Mouse (Mus musculus) cerebellum, adult 2 months (tissue): ENCODE data around the gene Daglb.

Source experiments
- CTCF ChIP-seq: fragments of 200-500 bp; IDR thresholded peaks from 2 replicates; pipeline ENCODE4 v1.5.1; 2011; ENCODE audit warnings: low read depth, mild to moderate bottlenecking, control low read depth, low read length, moderate library complexity, borderline replicate concordance; ENCODE audit not compliant: insufficient read depth
- POLR2A ChIP-seq: fragments of 200-500 bp; IDR thresholded peaks from 2 replicates; pipeline ENCODE4 v1.6.1; 2011; ENCODE audit warnings: low read length, control low read depth, borderline replicate concordance; ENCODE audit not compliant: insufficient read depth

DNA sequence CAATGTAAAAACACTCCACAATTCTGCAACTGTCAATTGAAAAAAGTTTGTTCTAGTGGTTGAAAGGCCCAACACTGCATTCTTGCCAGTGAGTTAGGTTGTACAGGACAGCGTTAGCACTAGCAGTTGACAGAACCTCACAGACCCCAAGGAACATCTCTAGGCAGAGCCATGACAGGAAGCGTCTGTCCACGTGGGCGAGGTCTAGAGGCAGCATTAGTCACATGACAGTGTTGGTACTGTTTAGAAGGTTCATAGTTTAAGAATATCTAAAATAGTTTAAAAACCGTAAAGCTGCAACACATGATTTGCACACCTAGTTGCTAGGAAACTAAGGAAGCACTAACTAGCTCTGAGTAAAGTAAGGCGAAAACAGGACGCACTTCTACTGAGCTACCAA lies 41.2 kb downstream of the Daglb start:
- no peak for TF ChIP-seq CTCF
- no peak for TF ChIP-seq POLR2A
